Comparison of ENCODE assay signal across 17 mouse cellular contexts in the genomic region with DNA sequence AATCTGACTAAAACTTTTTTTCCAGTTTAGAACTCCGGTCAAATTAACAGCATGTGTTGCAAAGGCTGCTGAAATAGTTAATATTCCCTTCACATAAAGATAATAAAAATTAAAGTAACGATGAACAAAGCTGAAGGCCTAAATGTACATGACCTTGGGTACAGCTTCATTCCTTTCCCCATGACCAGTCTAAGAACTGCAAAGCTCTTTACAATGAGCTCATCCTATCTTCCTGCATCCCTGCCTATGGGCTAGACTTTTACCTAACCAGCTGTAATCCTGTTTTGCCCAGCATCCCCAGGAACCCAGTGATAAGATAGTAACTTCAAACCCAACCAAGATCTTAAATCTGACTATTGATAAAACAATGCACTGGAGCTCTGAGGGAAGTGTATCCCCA. TPM values are rescaled to one million over a fixed set of nuclear protein-coding genes. Genes with fewer than 3 reads are reported as not detected.
DNase-seq lines count a peak whose midpoint lies in the region; ATAC-seq and TF ChIP-seq lines count a peak whose summit lies in the region.
"Had no signal": no experiment of that assay in that cellular context is flagged by ENCODE, and none has a peak within 500 bp of the region (broad histone marks: within the 10 kb centered on the region; RNA-seq: fewer than 3 reads in every experiment).

No protein-coding gene starts in this region.

- H3K9ac ChIP-seq in liver, embryonic 12.5 days: no peak overlapping the region
- H3K9ac ChIP-seq in forebrain, postnatal 0 days: 0 out of 2 replicates have a peak overlapping the region, but pooled peaks have one; percentile 3
- H3K9ac ChIP-seq in liver, postnatal 0 days (replicated peaks): 0 out of 2 replicates have a peak overlapping the region, but pooled peaks have one; percentile 12
- H3K9ac ChIP-seq: embryonic facial prominence, embryonic 13.5 days had no signal

- no peak for ATAC-seq in liver, embryonic 12.5 days
- ATAC-seq in forebrain, postnatal 0 days: no peak
- ATAC-seq in liver, postnatal 0 days: no peak
- ATAC-seq: inflammation-experienced regulatory T-cells, adult 6 months had no signal

- no peak overlapping the region for H3K4me3 ChIP-seq in liver, embryonic 12.5 days
- no peak overlapping the region for H3K4me3 ChIP-seq in embryonic facial prominence, embryonic 10.5 days
- no peak overlapping the region for H3K4me3 ChIP-seq in forebrain, postnatal 0 days (ENCODE audit: low read depth, low read length)
- no peak overlapping the region for H3K4me3 ChIP-seq in liver, postnatal 0 days (ENCODE audit: low read depth, low read length)
- H3K4me3 ChIP-seq: embryonic facial prominence, embryonic 13.5 days; heart, adult 2 months had no signal

- intact Hi-C loops in heart, postnatal 36 days (cut with DNase I): no loop called here

- no peak for DNase-seq in liver
- DNase-seq in embryonic facial prominence, embryonic 10.5 days (ENCODE audit: low spot score): no peak
- no peak for DNase-seq in forebrain, postnatal 0 days
- no peak for DNase-seq in liver, postnatal 0 days
- DNase-seq in frontal cortex, postnatal 10 days (ENCODE audit: low spot score in 2 of 2): no peak
- DNase-seq in heart, postnatal 36 days: no peak
- no peak for DNase-seq in urinary bladder, postnatal 14 days (ENCODE audit: low spot score)
- DNase-seq: B cell, adult 2 months; cerebellum, adult 18-20 months; gastrocnemius, postnatal 10 days; heart, adult 2 months; lung, adult 2 months; thymus, adult 18-20 months had no signal

- no peak for TF ChIP-seq CTCF in forebrain, postnatal 0 days (IDR thresholded peaks at IDR 0.05; ENCODE audit: low read depth)
- TF ChIP-seq CTCF in liver, postnatal 0 days (IDR thresholded peaks at IDR 0.05; ENCODE audit: low read depth): no peak

- peaks cover 55% of the 10 kb centered on the region for H3K4me1 ChIP-seq in liver, embryonic 12.5 days
- H3K4me1 ChIP-seq in embryonic facial prominence, embryonic 10.5 days: peaks cover 28% of the 10 kb centered on the region
- 0 out of 2 replicates have a peak, but pooled peaks cover 3% of the 10 kb centered on the region for H3K4me1 ChIP-seq in forebrain, postnatal 0 days (ENCODE audit: insufficient read depth)
- 0 out of 2 replicates have a peak, but pooled peaks cover 5% of the 10 kb centered on the region for H3K4me1 ChIP-seq in liver, postnatal 0 days (ENCODE audit: insufficient read depth)

- no peaks in the 10 kb centered on the region for H3K9me3 ChIP-seq in liver, embryonic 12.5 days (replicated peaks)
- H3K9me3 ChIP-seq in embryonic facial prominence, embryonic 10.5 days: no peaks in the 10 kb centered on the region
- no peaks in the 10 kb centered on the region for H3K9me3 ChIP-seq in forebrain, postnatal 0 days (ENCODE audit: low read length)
- H3K9me3 ChIP-seq in liver, postnatal 0 days (ENCODE audit: low read length): no peaks in the 10 kb centered on the region
- H3K9me3 ChIP-seq: embryonic facial prominence, embryonic 13.5 days had no signal

- peak overlapping the region; percentile 46 for H3K27ac ChIP-seq in liver, embryonic 12.5 days
- H3K27ac ChIP-seq in embryonic facial prominence, embryonic 10.5 days (replicated peaks): peak overlapping the region; percentile 65; the same call in 1 of the 2 replicates
- H3K27ac ChIP-seq in forebrain, postnatal 0 days (ENCODE audit: low read depth, low read length): 0 out of 2 replicates have a peak overlapping the region, but pooled peaks have one; percentile 15
- peak overlapping the region; percentile 69 for H3K27ac ChIP-seq in liver, postnatal 0 days (ENCODE audit: low read depth)
- H3K27ac ChIP-seq: embryonic facial prominence, embryonic 13.5 days; heart, adult 2 months; kidney, postnatal 0 days had no signal

- TF ChIP-seq EP300 in liver, postnatal 0 days (IDR thresholded peaks at IDR 0.05; ENCODE audit: low read depth): no peak

- no peaks in the 10 kb centered on the region for H3K27me3 ChIP-seq in liver, embryonic 12.5 days (replicated peaks)
- no peaks in the 10 kb centered on the region for H3K27me3 ChIP-seq in embryonic facial prominence, embryonic 10.5 days (replicated peaks; ENCODE audit: low read depth, poor library complexity, severe bottlenecking)
- no peaks in the 10 kb centered on the region for H3K27me3 ChIP-seq in forebrain, postnatal 0 days (ENCODE audit: insufficient read depth, low read length)
- H3K27me3 ChIP-seq in liver, postnatal 0 days (ENCODE audit: insufficient read depth, low read length): no peaks in the 10 kb centered on the region
- H3K27me3 ChIP-seq: embryonic facial prominence, embryonic 13.5 days had no signal

- peaks cover 81% of the 10 kb centered on the region for H3K36me3 ChIP-seq in liver, embryonic 12.5 days
- H3K36me3 ChIP-seq in embryonic facial prominence, embryonic 10.5 days (replicated peaks): no peaks in the 10 kb centered on the region
- H3K36me3 ChIP-seq in forebrain, postnatal 0 days (ENCODE audit: insufficient read depth): no peaks in the 10 kb centered on the region; the same call in 1 of the 2 replicates
- peaks cover 8% of the 10 kb centered on the region for H3K36me3 ChIP-seq in liver, postnatal 0 days (replicated peaks; ENCODE audit: insufficient read depth, low read length)
- H3K36me3 ChIP-seq: embryonic facial prominence, embryonic 13.5 days had no signal

- WGBS in liver, embryonic 12.5 days (ENCODE audit: insufficient replicate concordance): 82% methylated on average over 2 of the region's 2 CpGs
- 71% methylated on average over 2 of the region's 2 CpGs for WGBS in embryonic facial prominence, embryonic 10.5 days
- 18% methylated on average over 2 of the region's 2 CpGs for WGBS in forebrain, postnatal 0 days
- WGBS in liver, postnatal 0 days (ENCODE audit: insufficient replicate concordance): 72% methylated on average over 2 of the region's 2 CpGs

- no peak overlapping the region for H3K4me2 ChIP-seq in liver, embryonic 12.5 days
- no peak overlapping the region for H3K4me2 ChIP-seq in forebrain, postnatal 0 days (ENCODE audit: low read depth)
- H3K4me2 ChIP-seq in liver, postnatal 0 days (ENCODE audit: low read depth, low read length): no peak overlapping the region
- H3K4me2 ChIP-seq: embryonic facial prominence, embryonic 13.5 days had no signal

RNA-seq across cellular contexts. Expression of gene Slc22a23, which starts 56.9 kb away (rescaled TPM):
- 12.8 and 13.8 TPM in 2 replicates for polyA plus RNA-seq in liver, embryonic 12.5 days (2016; fragmentation: Nextera tagmentation; extraction: Ambion mirVana)
- 2.9 and 3.1 TPM in 2 replicates for polyA plus RNA-seq in embryonic facial prominence, embryonic 10.5 days (2016; fragmentation: Nextera tagmentation; extraction: Ambion mirVana)
- 74.8 and 87.9 TPM in 2 replicates for total RNA-seq in forebrain, postnatal 0 days (2014; rRNA removed)
- 8.7 and 10.3 TPM in 2 replicates for polyA plus RNA-seq in forebrain, postnatal 0 days (2015; fragmentation: Nextera tagmentation; extraction: Ambion mirVana)
- polyA plus RNA-seq in liver, postnatal 0 days (2015; fragmentation: Nextera tagmentation; extraction: Ambion mirVana): 6.6 and 7.0 TPM in 2 replicates
- total RNA-seq in heart, postnatal 36 days (2021): 10 to 100 TPM in 1 of 2 experiments, 1 to 10 TPM in 1; 8.6 to 11.9 TPM

Comparison
In these comparisons a context has a peak if more than half of its experiments do, and no peak if none do; other contexts are left out.
1. H3K27ac ChIP-seq: peak in every context shown above with its lines; median percentile 69 in liver, postnatal 0 days; 65 in embryonic facial prominence, embryonic 10.5 days; 46 in liver, embryonic 12.5 days; 15 in forebrain, postnatal 0 days.